Mouse (Mus musculus): Measurements from ENCODE around the gene Dennd4c. TPM values are rescaled to one million over a fixed set of nuclear protein-coding genes. Genes with fewer than 3 reads are reported as not detected.
"Not testable (repeated sequence)": the region's sequence is repeated elsewhere in the genome, so short reads cannot be mapped to it uniquely, and the experiment has no call there.

The Dennd4c gene
- polyA plus RNA-seq, 1 experiment: 0.73 TPM

GRCm38 (mm10) chr4:86764307-86764706 lies 16.0 kb downstream of the Dennd4c start:
- TF ChIP-seq FLI1 (IDR thresholded peaks at IDR 0.05; ENCODE audit: low read length) (no peak), GATA1 (IDR thresholded peaks at IDR 0.05; ENCODE audit: borderline replicate concordance, low read length) (no peak)
- no peak overlapping the region for H3K4me3 ChIP-seq (replicated peaks)
- no peaks in the 10 kb centered on the region for H3K27me3 ChIP-seq (replicated peaks)

DNA sequence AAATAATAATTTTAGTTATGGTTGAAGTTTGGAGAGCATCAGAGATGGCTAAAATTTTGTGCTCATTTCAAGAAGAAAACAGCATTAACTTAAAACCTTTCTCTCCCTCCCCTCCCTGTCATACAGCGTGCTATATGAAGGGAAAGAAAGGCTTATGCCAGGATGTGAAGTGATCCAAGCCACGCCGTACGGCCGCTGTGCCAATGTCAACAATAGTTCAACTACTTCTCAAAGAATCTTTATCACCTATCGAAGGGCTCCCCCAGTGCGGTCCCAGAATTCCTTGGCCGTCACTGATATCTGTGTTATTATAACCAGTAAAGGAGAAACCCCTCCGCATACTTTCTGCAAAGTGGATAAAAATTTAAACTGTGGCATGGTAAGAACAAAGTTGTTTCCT lies 29.2 kb downstream of the Dennd4c start:
- TF ChIP-seq FLI1 (IDR thresholded peaks at IDR 0.05; ENCODE audit: low read length) (no peak), GATA1 (IDR thresholded peaks at IDR 0.05; ENCODE audit: borderline replicate concordance, low read length) (no peak)
- no peaks in the 10 kb centered on the region for H3K9me3 ChIP-seq
- no peak overlapping the region for H3K4me3 ChIP-seq (replicated peaks)
- no peaks in the 10 kb centered on the region for H3K4me1 ChIP-seq
- no peaks in the 10 kb centered on the region for H3K27me3 ChIP-seq (replicated peaks)
- peaks cover 85% of the 10 kb centered on the region for H3K36me3 ChIP-seq (replicated peaks; ENCODE audit: low read length)

More at GRCm38 (mm10) chr4:86764307-86764706, 16.0 kb downstream of the Dennd4c start:
- Histone ChIP-seq H3K4me1 (peaks cover 22% of the 10 kb centered on the region), H3K36me3 (replicated peaks; ENCODE audit: low read length) (peaks cover 40% of the 10 kb centered on the region), H3K9me3 (peaks cover 5% of the 10 kb centered on the region)

DNA sequence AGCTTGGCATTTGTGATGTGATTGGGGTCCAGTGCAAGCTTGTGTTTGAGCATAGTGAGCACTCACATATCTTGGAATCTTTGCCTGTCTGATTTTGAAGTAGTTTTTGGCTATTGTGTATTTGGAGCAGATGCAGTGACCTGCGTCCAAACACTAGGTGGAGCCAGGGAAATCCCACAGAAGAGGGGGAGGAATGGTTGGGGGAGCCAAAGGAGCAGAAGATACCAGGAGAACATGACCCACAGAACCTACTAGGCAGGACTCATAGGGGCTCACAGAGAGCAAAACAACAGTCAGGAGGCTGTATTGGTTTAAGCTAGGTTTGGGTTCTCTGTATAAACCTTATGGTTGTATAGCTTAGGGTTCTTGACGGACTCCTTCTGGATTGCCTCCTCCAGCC lies 62.2 kb downstream of the Dennd4c start:
- Histone ChIP-seq H3K27me3 (replicated peaks) (no peaks in the 10 kb centered on the region), H3K4me3 (replicated peaks) (no peak overlapping the region), H3K4me1 (no peaks in the 10 kb centered on the region), H3K36me3 (replicated peaks; ENCODE audit: low read length) (peaks cover 83% of the 10 kb centered on the region), H3K9me3 (no peaks in the 10 kb centered on the region)
- TF ChIP-seq FLI1 (IDR thresholded peaks at IDR 0.05; ENCODE audit: low read length) (no peak), GATA1 (IDR thresholded peaks at IDR 0.05; ENCODE audit: borderline replicate concordance, low read length) (no peak)

- H3K4me1 ChIP-seq: no peaks in the 10 kb centered on the region
Measured at GRCm38 (mm10) chr4:86814850-86815249, 66.5 kb downstream of the Dennd4c start.

DNA sequence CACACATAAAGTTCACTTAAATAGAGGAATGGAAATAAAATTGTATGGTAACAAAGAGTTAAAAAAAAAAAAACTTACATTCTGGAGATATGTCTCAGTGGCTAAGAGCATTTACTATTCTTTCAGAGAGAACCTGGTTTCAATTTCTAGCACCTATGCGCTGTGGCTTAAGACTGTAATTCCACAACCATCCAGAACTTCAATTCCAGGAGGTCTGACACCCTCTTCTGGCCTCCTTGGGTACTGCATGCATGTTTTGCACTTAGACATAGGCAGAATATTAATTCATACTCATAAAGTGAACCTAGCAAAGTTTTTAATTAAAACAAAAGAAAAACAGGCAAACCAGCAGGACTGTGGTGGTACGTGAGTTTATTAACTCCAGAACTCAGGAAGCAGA lies 74.8 kb downstream of the Dennd4c start:
- H3K9me3 ChIP-seq: no peaks in the 10 kb centered on the region
- H3K36me3 ChIP-seq (replicated peaks; ENCODE audit: low read length): peaks cover 93% of the 10 kb centered on the region
- H3K4me1 ChIP-seq: peaks cover 10% of the 10 kb centered on the region
- no peaks in the 10 kb centered on the region for H3K27me3 ChIP-seq (replicated peaks)
- TF ChIP-seq GATA1 (IDR thresholded peaks at IDR 0.05; ENCODE audit: borderline replicate concordance, low read length): no peak
- TF ChIP-seq FLI1 (IDR thresholded peaks at IDR 0.05; ENCODE audit: low read length): no peak
- H3K4me3 ChIP-seq (replicated peaks): no peak overlapping the region

More at GRCm38 (mm10) chr4:86814850-86815249, 66.5 kb downstream of the Dennd4c start:
- Histone ChIP-seq H3K9me3 (no peaks in the 10 kb centered on the region), H3K4me3 (replicated peaks) (no peak overlapping the region), H3K27me3 (replicated peaks) (no peaks in the 10 kb centered on the region), H3K36me3 (replicated peaks; ENCODE audit: low read length) (peaks cover 83% of the 10 kb centered on the region)
- TF ChIP-seq FLI1 (IDR thresholded peaks at IDR 0.05; ENCODE audit: low read length) (no peak), GATA1 (IDR thresholded peaks at IDR 0.05; ENCODE audit: borderline replicate concordance, low read length) (no peak)

- TF ChIP-seq GATA1 (IDR thresholded peaks at IDR 0.05; ENCODE audit: borderline replicate concordance, low read length) (no peak), FLI1 (IDR thresholded peaks at IDR 0.05; ENCODE audit: low read length) (no peak)
- H3K36me3 ChIP-seq (replicated peaks; ENCODE audit: low read length): peaks cover 92% of the 10 kb centered on the region
Measured at GRCm38 (mm10) chr4:86825143-86825542, 76.8 kb downstream of the Dennd4c start.

DNA sequence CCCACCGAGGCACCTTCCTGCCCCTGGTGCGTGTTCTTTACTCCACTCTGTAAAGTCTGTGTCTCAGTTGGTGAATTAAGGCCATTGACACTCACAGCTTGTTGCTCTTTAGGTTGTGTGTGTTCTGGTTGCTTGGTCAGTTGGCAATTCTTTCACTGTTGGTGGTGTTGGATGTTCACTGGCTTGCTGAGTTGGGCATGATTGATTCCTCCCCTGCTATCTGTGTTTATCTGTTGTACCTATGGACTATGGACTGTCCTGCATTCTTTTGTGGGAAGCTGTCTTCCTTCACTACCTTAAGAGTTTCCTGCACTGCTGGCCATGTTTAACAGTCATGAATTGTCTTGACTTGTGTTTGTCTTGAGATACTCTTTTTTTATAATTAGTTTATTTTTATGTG lies 83.5 kb downstream of the Dennd4c start:
- H3K27me3 ChIP-seq (replicated peaks): no peaks in the 10 kb centered on the region
- no peak overlapping the region for H3K4me3 ChIP-seq (replicated peaks)
- H3K4me1 ChIP-seq: no peaks in the 10 kb centered on the region
- H3K36me3 ChIP-seq (replicated peaks; ENCODE audit: low read length): peaks cover 90% of the 10 kb centered on the region
- no peaks in the 10 kb centered on the region for H3K9me3 ChIP-seq
- TF ChIP-seq FLI1 (IDR thresholded peaks at IDR 0.05; ENCODE audit: low read length): no peak
- no peak for TF ChIP-seq GATA1 (IDR thresholded peaks at IDR 0.05; ENCODE audit: borderline replicate concordance, low read length)

More at GRCm38 (mm10) chr4:86825143-86825542, 76.8 kb downstream of the Dennd4c start:
- H3K4me3 ChIP-seq (replicated peaks): no peak overlapping the region
- no peaks in the 10 kb centered on the region for H3K9me3 ChIP-seq
- H3K27me3 ChIP-seq (replicated peaks): no peaks in the 10 kb centered on the region
- H3K4me1 ChIP-seq: peaks cover 10% of the 10 kb centered on the region

DNA sequence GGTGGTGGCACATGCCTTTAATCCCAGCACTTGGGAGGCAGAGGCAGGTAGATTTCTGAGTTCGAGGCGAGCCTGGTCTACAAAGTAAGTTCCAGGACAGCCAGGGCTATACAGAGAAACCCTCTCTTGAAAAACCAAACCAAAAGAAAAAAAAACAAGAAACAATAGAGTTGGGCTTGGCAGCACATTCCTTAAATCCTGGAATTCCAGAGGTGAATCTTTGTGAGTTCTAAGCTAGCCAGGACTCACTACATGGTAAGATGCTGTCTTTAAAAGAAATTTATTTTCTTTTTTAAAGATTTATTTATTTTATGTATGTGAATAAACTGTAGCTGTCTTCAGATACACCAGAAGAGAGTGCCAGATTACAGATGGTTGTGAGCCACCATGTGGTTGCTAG lies 92.8 kb downstream of the Dennd4c start:
- H3K4me1 ChIP-seq; H3K27me3 ChIP-seq (replicated peaks); H3K4me3 ChIP-seq (replicated peaks); H3K9me3 ChIP-seq: not testable (repeated sequence)
- peaks cover 95% of the 10 kb centered on the region for H3K36me3 ChIP-seq (replicated peaks; ENCODE audit: low read length)

- H3K4me3 ChIP-seq (replicated peaks): no peak overlapping the region
- no peak for TF ChIP-seq FLI1 (IDR thresholded peaks at IDR 0.05; ENCODE audit: low read length)
- TF ChIP-seq GATA1 (IDR thresholded peaks at IDR 0.05; ENCODE audit: borderline replicate concordance, low read length): no peak
- peaks cover 13% of the 10 kb centered on the region for H3K4me1 ChIP-seq
- no peaks in the 10 kb centered on the region for H3K27me3 ChIP-seq (replicated peaks)
- no peaks in the 10 kb centered on the region for H3K9me3 ChIP-seq
- H3K36me3 ChIP-seq (replicated peaks; ENCODE audit: low read length): peaks cover 81% of the 10 kb centered on the region
Measured at GRCm38 (mm10) chr4:86845384-86845783, 97.0 kb downstream of the Dennd4c start.

DNA sequence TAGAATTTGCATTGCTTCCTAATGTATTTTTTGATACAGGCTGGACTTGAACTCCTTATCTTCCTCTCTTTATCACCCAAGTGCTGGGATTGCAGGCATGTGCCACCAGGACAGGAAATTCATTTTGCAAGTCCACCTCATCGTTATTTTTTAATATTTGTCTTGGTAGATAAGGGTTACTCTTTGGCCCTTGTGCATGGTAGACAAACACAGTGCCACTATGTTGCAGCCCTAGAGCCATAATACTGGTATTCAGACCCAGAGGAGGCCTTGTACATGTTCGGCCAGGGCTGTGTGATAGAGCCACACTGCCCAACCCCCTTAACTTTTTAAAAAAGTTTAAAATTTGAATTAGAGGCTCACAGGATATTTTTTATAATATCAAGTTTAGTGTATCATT lies 98.9 kb downstream of the Dennd4c start:
- Histone ChIP-seq H3K4me3 (replicated peaks) (no peak overlapping the region), H3K9me3 (no peaks in the 10 kb centered on the region), H3K4me1 (peaks cover 21% of the 10 kb centered on the region), H3K27me3 (replicated peaks) (no peaks in the 10 kb centered on the region), H3K36me3 (replicated peaks; ENCODE audit: low read length) (peaks cover 75% of the 10 kb centered on the region)
- TF ChIP-seq FLI1 (IDR thresholded peaks at IDR 0.05; ENCODE audit: low read length) (no peak), GATA1 (IDR thresholded peaks at IDR 0.05; ENCODE audit: borderline replicate concordance, low read length) (no peak)

DNA sequence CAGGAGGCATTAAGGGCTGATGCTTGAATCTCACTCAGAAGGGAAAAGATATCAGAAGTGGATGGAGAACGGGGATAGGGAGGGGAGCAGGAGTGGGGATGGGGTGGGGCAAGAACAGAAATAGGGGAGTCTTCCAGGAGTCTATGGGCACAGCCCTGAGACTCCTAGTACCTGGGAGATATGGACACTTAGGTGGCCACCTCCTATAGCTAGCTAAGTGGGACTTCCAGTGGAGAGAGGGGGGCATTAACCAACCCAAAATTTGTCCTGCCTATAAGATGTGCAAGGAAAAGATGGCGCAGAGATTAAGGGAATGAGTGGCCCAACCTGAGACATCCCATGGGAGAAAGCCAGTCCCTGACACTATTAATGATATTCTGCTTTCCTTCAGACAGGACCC lies 103.0 kb downstream of the Dennd4c start:
- H3K9me3 ChIP-seq: no peaks in the 10 kb centered on the region
- peaks cover 33% of the 10 kb centered on the region for H3K4me1 ChIP-seq
- H3K27me3 ChIP-seq (replicated peaks): no peaks in the 10 kb centered on the region
- H3K36me3 ChIP-seq (replicated peaks; ENCODE audit: low read length): peaks cover 66% of the 10 kb centered on the region
- no peak for TF ChIP-seq FLI1 (IDR thresholded peaks at IDR 0.05; ENCODE audit: low read length)
- TF ChIP-seq GATA1 (IDR thresholded peaks at IDR 0.05; ENCODE audit: borderline replicate concordance, low read length): no peak
- no peak overlapping the region for H3K4me3 ChIP-seq (replicated peaks)

All from megakaryocyte, embryonic 14.5 days (primary cell).